Mouse (Mus musculus) liver, embryonic 14.5 days (tissue): ENCODE measurements at regions not wholly inside any gene's neighbourhood (a gene's known extent, or its start where the extent isn't known, plus 50 kb on each side); places are given as distances from the start of the nearest gene placed in this dataset.

Experiments
- CTCF ChIP-seq: IDR thresholded peaks from 2 replicates; pipeline ENCODE4 v1.5.1; 2016; ENCODE audit warnings: antibody characterized with exemption, low read depth, control low read depth
- EP300 ChIP-seq: IDR thresholded peaks from 2 replicates; pipeline ENCODE4 v1.6.1; 2016; ENCODE audit warnings: antibody characterized with exemption, low read depth

DNA sequence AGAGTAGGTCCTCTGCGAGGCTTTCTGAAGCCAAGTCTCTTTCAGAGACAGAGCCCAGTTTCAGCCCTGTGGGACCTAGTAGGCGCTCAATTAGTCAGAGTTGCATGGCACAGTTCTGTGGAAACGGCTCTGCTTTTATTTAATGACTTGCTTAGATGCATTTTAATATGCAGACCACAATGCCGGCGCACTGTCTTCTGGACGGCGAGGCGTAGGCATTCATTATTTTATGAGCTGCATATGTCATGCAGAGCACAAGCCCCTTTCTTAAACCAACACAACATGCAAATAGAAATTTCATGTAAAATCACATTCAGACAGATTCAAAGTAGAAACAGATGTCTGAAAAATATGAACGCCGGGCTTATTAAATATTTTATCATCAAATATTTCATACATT, 140.8 kb upstream of the Zfp618 start:
- no peak for TF ChIP-seq CTCF
- TF ChIP-seq EP300 = no peak
